Mouse (Mus musculus): ENCODE measurements around the gene Twf2. TPM values are rescaled to one million over a fixed set of nuclear protein-coding genes. Genes with fewer than 3 reads are reported as not detected.

Gene Twf2
- total RNA-seq, 2 experiments from 2014 or later: 60.3 to 61.1 TPM

- DNase-seq (ENCODE audit: extremely low spot score in 1 of 2, low spot score in 2 of 2): no peak
- no peak for TF ChIP-seq CTCF (IDR thresholded peaks at IDR 0.05)
- Histone ChIP-seq H3K4me3 (no peak overlapping the region), H3K27ac (no peak overlapping the region)
- intact Hi-C loops (cut with DNase I): no loop called here
These were observed 47.3 kb downstream of the Twf2 start for GRCm38 (mm10) chr9:106250245-106250644.

- TF ChIP-seq CTCF (IDR thresholded peaks at IDR 0.05): no peak
- Histone ChIP-seq H3K4me3 (no peak overlapping the region), H3K27ac (no peak overlapping the region)
- intact Hi-C loops (cut with DNase I): no loop called here
- no peak for DNase-seq (ENCODE audit: extremely low spot score in 1 of 2, low spot score in 2 of 2)
These were observed 48.2 kb downstream of the Twf2 start for GRCm38 (mm10) chr9:106251066-106251465.

GRCm38 (mm10) chr9:106254001-106254400 is 51.1 kb downstream of the Twf2 start:
- no peak for TF ChIP-seq CTCF (IDR thresholded peaks at IDR 0.05)
- H3K27ac ChIP-seq: no peak overlapping the region
- intact Hi-C loops (cut with DNase I): no loop called here
- H3K4me3 ChIP-seq: no peak overlapping the region
- no peak for DNase-seq (ENCODE audit: extremely low spot score in 1 of 2, low spot score in 2 of 2)

- intact Hi-C loops (cut with DNase I): no loop called here
- DNase-seq (ENCODE audit: extremely low spot score in 1 of 2, low spot score in 2 of 2): no peak
- H3K4me3 ChIP-seq: no peak overlapping the region
- TF ChIP-seq CTCF (IDR thresholded peaks at IDR 0.05): no peak
- H3K27ac ChIP-seq: no peak overlapping the region
These were observed 55.5 kb downstream of the Twf2 start for GRCm38 (mm10) chr9:106258412-106258811.

GRCm38 (mm10) chr9:106258990-106259389 is 56.1 kb downstream of the Twf2 start:
- no peak for TF ChIP-seq CTCF (IDR thresholded peaks at IDR 0.05)
- Histone ChIP-seq H3K27ac (no peak overlapping the region), H3K4me3 (no peak overlapping the region)
- no peak for DNase-seq (ENCODE audit: extremely low spot score in 1 of 2, low spot score in 2 of 2)
- intact Hi-C loops (cut with DNase I): no loop called here

- TF ChIP-seq CTCF (IDR thresholded peaks at IDR 0.05): no peak
- H3K27ac ChIP-seq: no peak overlapping the region
- H3K4me3 ChIP-seq: no peak overlapping the region
- no peak for DNase-seq (ENCODE audit: extremely low spot score in 1 of 2, low spot score in 2 of 2)
- intact Hi-C loops (cut with DNase I): no loop called here
These were observed 58.1 kb downstream of the Twf2 start for GRCm38 (mm10) chr9:106261058-106261457.

GRCm38 (mm10) chr9:106261491-106261890 is 58.6 kb downstream of the Twf2 start:
- no peak for DNase-seq (ENCODE audit: extremely low spot score in 1 of 2, low spot score in 2 of 2)
- Histone ChIP-seq H3K4me3 (no peak overlapping the region), H3K27ac (no peak overlapping the region)
- intact Hi-C loops (cut with DNase I): no loop called here
- TF ChIP-seq CTCF (IDR thresholded peaks at IDR 0.05): no peak

GRCm38 (mm10) chr9:106262075-106262474 is 59.2 kb downstream of the Twf2 start:
- DNase-seq (ENCODE audit: extremely low spot score in 1 of 2, low spot score in 2 of 2): no peak
- Histone ChIP-seq H3K27ac (no peak overlapping the region), H3K4me3 (no peak overlapping the region)
- intact Hi-C loops (cut with DNase I): no loop called here
- TF ChIP-seq CTCF (IDR thresholded peaks at IDR 0.05): no peak

- DNase-seq (ENCODE audit: extremely low spot score in 1 of 2, low spot score in 2 of 2): no peak
- intact Hi-C loops (cut with DNase I): no loop called here
- Histone ChIP-seq H3K4me3 (no peak overlapping the region), H3K27ac (no peak overlapping the region)
- no peak for TF ChIP-seq CTCF (IDR thresholded peaks at IDR 0.05)
These were observed 60.5 kb downstream of the Twf2 start for GRCm38 (mm10) chr9:106263381-106263924.

Small RNA genes within 50 kb of the gene (microRNA-seq; reads per million reads assigned to microRNA genes)
- 28.2 to 28.7 reads per million in 2 experiments for gene Mir135a-1
- 65,156 to 125,892 reads per million in 2 experiments for gene Mirlet7g

Other genes with a start within 250 kb of the Twf2 start
- under 1 TPM; 0.42 to 0.66 TPM for gene Col6a5, start 242.5 kb upstream of the Twf2 start, total RNA-seq (2021)
- 1 to 10 TPM; 1.5 to 2.2 TPM for gene Col6a4, start 106.3 kb upstream of the Twf2 start, total RNA-seq (2021)
- 1 to 10 TPM; 4.0 to 5.0 TPM for gene Glyctk, start 45.0 kb upstream of the Twf2 start, total RNA-seq (2021)
- gene Wdr82, start 32.2 kb upstream of the Twf2 start, total RNA-seq (2021): 100 to 1,000 TPM; 117 to 126 TPM
- gene Ppm1m, start 3.4 kb upstream of the Twf2 start, total RNA-seq (2021): 10 to 100 TPM; 22.2 to 26.4 TPM
- gene Tlr9, start 19.5 kb downstream of the Twf2 start, total RNA-seq (2021): 1 to 10 TPM in 1 of 2 experiments, under 1 TPM in 1; 0.82 to 1.1 TPM
- gene Alas1, start 45.5 kb downstream of the Twf2 start, total RNA-seq (2021): 100 to 1,000 TPM; 138 to 140 TPM
- gene Poc1a, start 78.0 kb downstream of the Twf2 start, total RNA-seq (2021): 10 to 100 TPM; 18.6 to 19.6 TPM
- 100 to 1,000 TPM; 105 to 115 TPM for gene Dusp7, start 165.5 kb downstream of the Twf2 start, total RNA-seq (2021)
- 100 to 1,000 TPM; 273 to 308 TPM for gene Rpl29, start 226.3 kb downstream of the Twf2 start, total RNA-seq (2021)
- gene Acy1, start 235.2 kb downstream of the Twf2 start, total RNA-seq (2021): 10 to 100 TPM; 16.0 to 18.7 TPM
- 10 to 100 TPM; 12.2 to 14.1 TPM for gene Abhd14b, start 244.4 kb downstream of the Twf2 start, total RNA-seq (2021)
- 10 to 100 TPM; 38.4 to 38.6 TPM for gene Abhd14a, start 244.6 kb downstream of the Twf2 start, total RNA-seq (2021)

All from left cerebral cortex, adult 2 months (tissue).